Mouse (Mus musculus): ENCODE measurements at regions not wholly inside any gene's neighbourhood (a gene's known extent, or its start where the extent isn't known, plus 50 kb on each side); places are given as distances from the start of the nearest gene placed in this dataset.

GRCm38 (mm10) chr10:26632266-26632665 is 121.0 kb upstream of the Arhgap18 start:
- no peaks in the 10 kb centered on the region for H3K36me3 ChIP-seq (ENCODE audit: control insufficient read depth in 1 of 2, insufficient read depth in 2 of 2, low read length in 2 of 2)
- no peaks in the 10 kb centered on the region for H3K9me3 ChIP-seq (replicated peaks; ENCODE audit: insufficient read depth, low read length)
- no peaks in the 10 kb centered on the region; a peak in 1 of 4 replicates for H3K27me3 ChIP-seq (ENCODE audit: control insufficient read depth in 1 of 2, insufficient read depth in 2 of 2, low read length in 2 of 2)
- H3K4me3 ChIP-seq (ENCODE audit: control insufficient read depth in 1 of 2, insufficient read depth in 1 of 2, low read depth in 2 of 2, low read length in 2 of 2): no peak overlapping the region
- no peak overlapping the region for H3K9ac ChIP-seq (ENCODE audit: control insufficient read depth, low read depth, low read length, poor library complexity, severe bottlenecking)
- H3K4me1 ChIP-seq (ENCODE audit: control insufficient read depth in 1 of 2, insufficient read depth in 2 of 2, low read length in 2 of 2): no peaks in the 10 kb centered on the region
- TF ChIP-seq JUND (IDR thresholded peaks at IDR 0.05; ENCODE audit: low read depth, low read length): no peak
- DNase-seq (ENCODE audit: low read depth, low spot score): no peak
- no peaks in the 10 kb centered on the region for H3K79me2 ChIP-seq (ENCODE audit: control insufficient read depth, insufficient read depth, low read length, poor library complexity)
- no peak overlapping the region for H3K27ac ChIP-seq (ENCODE audit: control insufficient read depth, low read depth, low read length)

- no peaks in the 10 kb centered on the region for H3K79me2 ChIP-seq (ENCODE audit: control insufficient read depth, insufficient read depth, low read length, poor library complexity)
- no peak overlapping the region for H3K4me3 ChIP-seq (ENCODE audit: control insufficient read depth in 1 of 2, insufficient read depth in 1 of 2, low read depth in 2 of 2, low read length in 2 of 2)
- DNase-seq (ENCODE audit: low read depth, low spot score): no peak
- no peaks in the 10 kb centered on the region; a peak in 1 of 4 replicates for H3K27me3 ChIP-seq (ENCODE audit: control insufficient read depth in 1 of 2, insufficient read depth in 2 of 2, low read length in 2 of 2)
- no peaks in the 10 kb centered on the region for H3K4me1 ChIP-seq (ENCODE audit: control insufficient read depth in 1 of 2, insufficient read depth in 2 of 2, low read length in 2 of 2)
- H3K9ac ChIP-seq (ENCODE audit: control insufficient read depth, low read depth, low read length, poor library complexity, severe bottlenecking): no peak overlapping the region
- no peaks in the 10 kb centered on the region for H3K9me3 ChIP-seq (replicated peaks; ENCODE audit: insufficient read depth, low read length)
- TF ChIP-seq POLR2AphosphoS2 (IDR thresholded peaks at IDR 0.05; ENCODE audit: low read length) (no peak), EP300 (IDR thresholded peaks at IDR 0.05; ENCODE audit: low read depth in 1 of 2, low read length in 2 of 2) (no peak), ZNF384 (IDR thresholded peaks at IDR 0.05; ENCODE audit: low read depth, low read length) (no peak), HCFC1 (IDR thresholded peaks at IDR 0.05; ENCODE audit: low read depth, low read length) (no peak), MAFK (IDR thresholded peaks at IDR 0.05; ENCODE audit: borderline replicate concordance, low read depth, low read length) (no peak), TAL1 (IDR thresholded peaks at IDR 0.05; ENCODE audit: low read length) (no peak), TBP (IDR thresholded peaks at IDR 0.05; ENCODE audit: low read depth, low read length) (no peak), CHD1 (IDR thresholded peaks at IDR 0.05; ENCODE audit: low read depth, low read length) (no peak), ZKSCAN1 (IDR thresholded peaks at IDR 0.05; ENCODE audit: low read depth, low read length) (no peak), CHD2 (IDR thresholded peaks at IDR 0.05; ENCODE audit: low read length) (no peak), RCOR1 (IDR thresholded peaks at IDR 0.05; ENCODE audit: low read depth, low read length) (no peak), E2F4 (IDR thresholded peaks at IDR 0.05; ENCODE audit: borderline replicate concordance, low read depth, low read length) (no peak), USF2 (IDR thresholded peaks at IDR 0.05; ENCODE audit: borderline replicate concordance in 1 of 2, insufficient read depth in 1 of 2, low read depth in 1 of 2, low read length in 2 of 2) (no peak), POLR2AphosphoS5 (IDR thresholded peaks at IDR 0.05; ENCODE audit: borderline replicate concordance, low read depth, low read length) (no peak), CTCF (IDR thresholded peaks at IDR 0.05 in 2 of 3, conservative IDR thresholded peaks at IDR 0.05 in 1 of 3; ENCODE audit: control insufficient read depth in 1 of 3, insufficient read depth in 1 of 3, low read depth in 2 of 3, low read length in 3 of 3, poor library complexity in 1 of 3, severe bottlenecking in 1 of 3) (no peak), JUND (IDR thresholded peaks at IDR 0.05; ENCODE audit: low read depth, low read length) (no peak), BHLHE40 (IDR thresholded peaks at IDR 0.05; ENCODE audit: borderline replicate concordance, low read depth, low read length) (no peak), MAX (IDR thresholded peaks at IDR 0.05; ENCODE audit: low read length) (no peak), MYB (IDR thresholded peaks at IDR 0.05; ENCODE audit: low read depth, low read length) (no peak), ZMIZ1 (IDR thresholded peaks at IDR 0.05; ENCODE audit: low read depth, low read length) (no peak)
- no peak overlapping the region for H3K27ac ChIP-seq (ENCODE audit: control insufficient read depth, low read depth, low read length)
- H3K36me3 ChIP-seq (ENCODE audit: control insufficient read depth in 1 of 2, insufficient read depth in 2 of 2, low read length in 2 of 2): no peaks in the 10 kb centered on the region
These were observed 115.8 kb upstream of the Arhgap18 start for GRCm38 (mm10) chr10:26637459-26637858.

Measured in MEL (cell line).